Mouse (Mus musculus): ENCODE data around the gene Il20.

The Il20 gene

GRCm38 (mm10) chr1:130865541-130866221 is 45.6 kb downstream of the Il20 start, which contains the start of gene Fcmr:
Gene Fcmr (plus strand): TSS chr1:130865669.
- peak in 1 of 2 experiments; percentile 30 for DNase-seq (ENCODE audit: low spot score in 2 of 2)

DNA sequence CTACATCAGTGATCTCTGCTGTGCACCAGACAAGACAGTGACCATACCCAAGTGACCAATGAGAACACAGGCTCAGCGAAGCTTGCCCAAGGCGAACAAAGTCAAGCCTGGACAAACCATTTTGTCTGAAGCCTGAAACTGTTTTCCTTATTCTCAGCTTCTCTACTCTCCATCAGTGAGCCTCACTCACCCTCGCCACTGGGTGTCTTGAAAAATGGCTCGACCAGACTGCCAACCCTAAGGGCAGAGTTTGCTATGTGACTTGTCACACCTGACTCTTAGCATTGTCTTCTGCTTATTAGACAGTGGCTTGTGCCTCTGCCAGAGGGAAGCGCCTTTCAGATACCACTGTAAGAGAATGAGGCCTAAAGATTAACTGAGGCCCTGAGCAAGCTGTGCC is 46.5 kb downstream of the Il20 start:
- DNase-seq (ENCODE audit: low spot score in 2 of 2): no peak

GRCm38 (mm10) chr1:130864238-130864637 is 47.0 kb downstream of the Il20 start:
- peak in 1 of 2 experiments; percentile 69 for DNase-seq (ENCODE audit: low spot score in 2 of 2)

DNA sequence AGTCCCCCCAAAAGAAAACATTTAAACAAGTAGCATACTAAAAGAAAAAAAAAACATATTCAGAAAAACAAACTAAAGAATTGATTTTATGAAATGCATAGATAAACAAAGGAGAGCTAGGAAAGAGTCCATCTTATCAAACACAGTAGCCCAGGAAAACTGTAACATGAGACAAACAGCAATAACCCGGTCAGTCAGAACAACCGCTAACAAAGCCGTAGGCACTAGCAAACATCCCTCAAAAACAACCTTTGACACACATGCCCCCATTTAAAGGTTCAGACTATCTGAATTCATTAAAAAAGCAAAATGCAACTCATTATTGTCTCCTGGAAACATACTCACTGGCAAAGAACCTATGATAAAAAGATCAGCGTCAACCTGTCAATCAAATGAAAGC is 53.8 kb downstream of the Il20 start:
- no peak for DNase-seq (ENCODE audit: low spot score in 2 of 2)
